Mouse (Mus musculus) limb, embryonic 15.5 days (tissue): ENCODE results near the gene Pde4b. TPM values are rescaled to one million over a fixed set of nuclear protein-coding genes. Genes with fewer than 3 reads are reported as not detected.

ENCODE experiments used
- ATAC-seq: fragments of 200-750 bp; cut with Nextera tagmentation; 2 replicates; pipeline ENCODE4 v1.8.0; 2017; ENCODE audit warnings: low read depth, moderate TSS enrichment; ENCODE audit not compliant: insufficient number of reproducible peaks, low FRiP score, low TSS enrichment
- H3K27ac ChIP-seq: fragments of 300-500 bp; sonication (generic); 2 replicates; pipeline ENCODE4 v1.5.1; 2015; ENCODE audit warnings: moderate library complexity, mild to moderate bottlenecking, inconsistent platforms
- H3K27me3 ChIP-seq: fragments of 300-500 bp; sonication (generic); 2 replicates; pipeline ENCODE4 v1.6.1; 2015; ENCODE audit warnings: inconsistent platforms
- H3K36me3 ChIP-seq: fragments of 300-500 bp; sonication (generic); 2 replicates; pipeline ENCODE4 v1.6.1; 2015; ENCODE audit warnings: inconsistent platforms
- H3K4me1 ChIP-seq: fragments of 300-500 bp; sonication (generic); 2 replicates; pipeline ENCODE4 v1.6.1; 2015; ENCODE audit warnings: inconsistent platforms
- H3K4me2 ChIP-seq: fragments of 300-500 bp; sonication (generic); 2 replicates; pipeline ENCODE4 v1.6.1; 2015; ENCODE audit warnings: mild to moderate bottlenecking, inconsistent platforms
- H3K4me3 ChIP-seq: fragments of 300-500 bp; sonication (generic); 2 replicates; pipeline ENCODE4 v1.5.1; 2015; ENCODE audit warnings: mild to moderate bottlenecking, inconsistent platforms
- H3K9ac ChIP-seq: fragments of 300-500 bp; sonication (generic); 2 replicates; pipeline ENCODE4 v1.6.1; 2015; ENCODE audit warnings: inconsistent platforms
- H3K9me3 ChIP-seq: fragments of 300-500 bp; sonication (generic); 2 replicates; pipeline ENCODE4 v1.6.1; 2016; ENCODE audit warnings: inconsistent platforms
- WGBS: fragments of 180-500 bp; shearing (Covaris S2); methylation state at CpG from one replicate; pipeline ENCODE4 v1.1.7; 2015; 5-methylcytosine and 5-hydroxymethylcytosine counted together
- polyA plus RNA-seq: library from polyadenylated mRNA; unstranded; fragments of >200 nt; fragmentation: Nextera tagmentation; extraction: Ambion mirVana; gene quantifications from 2 replicates; pipeline ENCODE4 v1.2.1, GENCODE M21; 2015

Gene Pde4b
- polyA plus RNA-seq, 1 experiment from 2014 or later = 20.1 TPM

GRCm38 (mm10) chr4:102507344-102507743 is 420.0 kb downstream of the Pde4b start:
- 0 out of 2 replicates have a peak overlapping the region, but pooled peaks have one; percentile 4 for H3K27ac ChIP-seq

GRCm38 (mm10) chr4:102507753-102508152 is 420.4 kb downstream of the Pde4b start:
- peaks cover 42% of the 10 kb centered on the region for H3K4me1 ChIP-seq
- H3K4me2 ChIP-seq = no peak overlapping the region
- WGBS = 69% methylated on average over 2 of the region's 2 CpGs
- H3K4me3 ChIP-seq = no peak overlapping the region
- no peak for ATAC-seq
- no peaks in the 10 kb centered on the region for H3K36me3 ChIP-seq
- H3K27ac ChIP-seq = 0 out of 2 replicates have a peak overlapping the region, but pooled peaks have one; percentile 4
- no peaks in the 10 kb centered on the region for H3K9me3 ChIP-seq
- no peaks in the 10 kb centered on the region for H3K27me3 ChIP-seq
- H3K9ac ChIP-seq = no peak overlapping the region

More at GRCm38 (mm10) chr4:102507344-102507743, 420.0 kb downstream of the Pde4b start:
- Histone ChIP-seq H3K4me2 (no peak overlapping the region), H3K4me3 (no peak overlapping the region), H3K27me3 (no peaks in the 10 kb centered on the region), H3K9ac (no peak overlapping the region), H3K4me1 (peaks cover 44% of the 10 kb centered on the region), H3K36me3 (no peaks in the 10 kb centered on the region), H3K9me3 (no peaks in the 10 kb centered on the region)
- 47% methylated on average over 9 of the region's 9 CpGs for WGBS
- ATAC-seq = no peak

GRCm38 (mm10) chr4:102510061-102510460 is 422.7 kb downstream of the Pde4b start:
- H3K36me3 ChIP-seq = no peaks in the 10 kb centered on the region
- H3K4me3 ChIP-seq = no peak overlapping the region
- no peaks in the 10 kb centered on the region for H3K9me3 ChIP-seq
- WGBS = 57% methylated on average over 6 of the region's 6 CpGs
- no peaks in the 10 kb centered on the region for H3K27me3 ChIP-seq
- H3K27ac ChIP-seq = no peak overlapping the region; the same call in 1 of the 2 replicates
- no peak overlapping the region for H3K4me2 ChIP-seq
- H3K9ac ChIP-seq = no peak overlapping the region
- peaks cover 39% of the 10 kb centered on the region for H3K4me1 ChIP-seq
- no peak for ATAC-seq

GRCm38 (mm10) chr4:102510939-102511391 is 423.6 kb downstream of the Pde4b start:
- Histone ChIP-seq H3K4me2 (peak overlapping the region; percentile 36), H3K4me3 (0 out of 2 replicates have a peak overlapping the region, but pooled peaks have one; percentile 10), H3K9ac (no peak overlapping the region), H3K27ac (peak overlapping the region; percentile 81), H3K9me3 (no peaks in the 10 kb centered on the region), H3K36me3 (no peaks in the 10 kb centered on the region), H3K27me3 (no peaks in the 10 kb centered on the region), H3K4me1 (peaks cover 35% of the 10 kb centered on the region)
- WGBS = 13% methylated on average over 8 of the region's 8 CpGs
- ATAC-seq = peak; percentile 61; the same call in 1 of the 2 replicates

GRCm38 (mm10) chr4:102511511-102511910 is 424.2 kb downstream of the Pde4b start:
- Histone ChIP-seq H3K4me2 (peak overlapping the region; percentile 36), H3K9me3 (no peaks in the 10 kb centered on the region), H3K9ac (no peak overlapping the region), H3K4me1 (peaks cover 32% of the 10 kb centered on the region), H3K36me3 (no peaks in the 10 kb centered on the region), H3K27me3 (no peaks in the 10 kb centered on the region), H3K27ac (peak overlapping the region; percentile 81), H3K4me3 (no peak overlapping the region)
- WGBS = 11% methylated on average over 11 of the region's 11 CpGs
- ATAC-seq = peak; percentile 81

GRCm38 (mm10) chr4:102512940-102513339 is 425.6 kb downstream of the Pde4b start:
- H3K36me3 ChIP-seq = no peaks in the 10 kb centered on the region
- no peak for ATAC-seq
- no peak overlapping the region for H3K4me2 ChIP-seq
- no peak overlapping the region for H3K4me3 ChIP-seq
- WGBS = 72% methylated on average over 7 of the region's 7 CpGs
- H3K9me3 ChIP-seq = no peaks in the 10 kb centered on the region
- H3K9ac ChIP-seq = no peak overlapping the region
- H3K27ac ChIP-seq = no peak overlapping the region
- H3K27me3 ChIP-seq = no peaks in the 10 kb centered on the region
- peaks cover 31% of the 10 kb centered on the region for H3K4me1 ChIP-seq

- ATAC-seq = no peak
- Histone ChIP-seq H3K27ac (no peak overlapping the region), H3K36me3 (no peaks in the 10 kb centered on the region), H3K4me2 (no peak overlapping the region), H3K27me3 (no peaks in the 10 kb centered on the region), H3K9ac (no peak overlapping the region), H3K4me1 (peaks cover 31% of the 10 kb centered on the region), H3K4me3 (no peak overlapping the region), H3K9me3 (no peaks in the 10 kb centered on the region)
- 71% methylated on average over 5 of the region's 5 CpGs for WGBS
Measured at GRCm38 (mm10) chr4:102513514-102513913, 426.2 kb downstream of the Pde4b start.

GRCm38 (mm10) chr4:102514972-102515835 is 427.9 kb downstream of the Pde4b start:
- ATAC-seq = no peak
- no peaks in the 10 kb centered on the region for H3K27me3 ChIP-seq
- H3K4me3 ChIP-seq = no peak overlapping the region
- H3K27ac ChIP-seq = no peak overlapping the region
- H3K4me1 ChIP-seq = peaks cover 25% of the 10 kb centered on the region
- H3K9ac ChIP-seq = no peak overlapping the region
- no peaks in the 10 kb centered on the region for H3K9me3 ChIP-seq
- H3K4me2 ChIP-seq = no peak overlapping the region
- H3K36me3 ChIP-seq = no peaks in the 10 kb centered on the region
- WGBS = 61% methylated on average over 3 of the region's 3 CpGs

- no peak overlapping the region for H3K9ac ChIP-seq
- no peak overlapping the region for H3K4me2 ChIP-seq
- ATAC-seq = no peak
- 45% methylated on average over 4 of the region's 4 CpGs for WGBS
- peaks cover 13% of the 10 kb centered on the region for H3K4me1 ChIP-seq
- no peaks in the 10 kb centered on the region for H3K9me3 ChIP-seq
- H3K4me3 ChIP-seq = no peak overlapping the region
- no peak overlapping the region for H3K27ac ChIP-seq
- H3K36me3 ChIP-seq = no peaks in the 10 kb centered on the region
- no peaks in the 10 kb centered on the region for H3K27me3 ChIP-seq
Measured at GRCm38 (mm10) chr4:102516395-102516794, 429.1 kb downstream of the Pde4b start.

- Histone ChIP-seq H3K4me2 (no peak overlapping the region), H3K9me3 (no peaks in the 10 kb centered on the region), H3K27me3 (no peaks in the 10 kb centered on the region), H3K4me1 (peaks cover 6% of the 10 kb centered on the region), H3K36me3 (no peaks in the 10 kb centered on the region), H3K27ac (no peak overlapping the region), H3K4me3 (no peak overlapping the region), H3K9ac (no peak overlapping the region)
- WGBS = 54% methylated on average over 7 of the region's 7 CpGs
- ATAC-seq = no peak
Measured at GRCm38 (mm10) chr4:102516982-102517630, 429.8 kb downstream of the Pde4b start.

- Histone ChIP-seq H3K36me3 (no peaks in the 10 kb centered on the region), H3K9ac (no peak overlapping the region), H3K27ac (no peak overlapping the region), H3K4me2 (no peak overlapping the region), H3K9me3 (no peaks in the 10 kb centered on the region), H3K27me3 (no peaks in the 10 kb centered on the region), H3K4me1 (0 out of 2 replicates have a peak, but pooled peaks cover 3% of the 10 kb centered on the region), H3K4me3 (no peak overlapping the region)
- ATAC-seq = no peak
- 65% methylated on average over 2 of the region's 2 CpGs for WGBS
Measured at GRCm38 (mm10) chr4:102517653-102518052, 430.3 kb downstream of the Pde4b start.

GRCm38 (mm10) chr4:102518341-102518740 is 431.0 kb downstream of the Pde4b start:
- H3K27me3 ChIP-seq = no peaks in the 10 kb centered on the region

More at GRCm38 (mm10) chr4:102518341-102518740, 431.0 kb downstream of the Pde4b start:
- WGBS = 71% methylated on average over 2 of the region's 2 CpGs
- Histone ChIP-seq H3K4me1 (0 out of 2 replicates have a peak, but pooled peaks cover 3% of the 10 kb centered on the region), H3K9me3 (no peaks in the 10 kb centered on the region), H3K27ac (no peak overlapping the region), H3K4me2 (no peak overlapping the region), H3K4me3 (no peak overlapping the region), H3K36me3 (no peaks in the 10 kb centered on the region), H3K9ac (no peak overlapping the region)
- ATAC-seq = no peak
